Mouse (Mus musculus): Measurements from ENCODE around the gene Pelo. TPM values are rescaled to one million over a fixed set of nuclear protein-coding genes. Genes with fewer than 3 reads are reported as not detected.

Gene Pelo
- polyA plus RNA-seq, 1 experiment from 2014 or later = 4.7 TPM

- no peak for TF ChIP-seq CTCF (IDR thresholded peaks at IDR 0.05; ENCODE audit: low read depth)
- TF ChIP-seq EP300 (IDR thresholded peaks at IDR 0.05; ENCODE audit: low read depth) = no peak
- Histone ChIP-seq H3K4me1 (ENCODE audit: insufficient read depth) (no peaks in the 10 kb centered on the region), H3K27ac (ENCODE audit: low read depth) (no peak overlapping the region), H3K4me2 (ENCODE audit: low read depth, low read length) (no peak overlapping the region), H3K27me3 (ENCODE audit: insufficient read depth, low read length) (no peaks in the 10 kb centered on the region), H3K9ac (replicated peaks) (no peak overlapping the region), H3K4me3 (ENCODE audit: low read depth, low read length) (no peak overlapping the region), H3K9me3 (ENCODE audit: low read length) (no peaks in the 10 kb centered on the region), H3K36me3 (replicated peaks; ENCODE audit: insufficient read depth, low read length) (no peaks in the 10 kb centered on the region)
- DNase-seq (no peak), ATAC-seq (no peak)
- WGBS (ENCODE audit: insufficient replicate concordance) = 56% methylated on average over 1 of the region's 1 CpGs
Measured at GRCm38 (mm10) chr13:115127826-115128225, 37.8 kb upstream of the Pelo start.

DNA sequence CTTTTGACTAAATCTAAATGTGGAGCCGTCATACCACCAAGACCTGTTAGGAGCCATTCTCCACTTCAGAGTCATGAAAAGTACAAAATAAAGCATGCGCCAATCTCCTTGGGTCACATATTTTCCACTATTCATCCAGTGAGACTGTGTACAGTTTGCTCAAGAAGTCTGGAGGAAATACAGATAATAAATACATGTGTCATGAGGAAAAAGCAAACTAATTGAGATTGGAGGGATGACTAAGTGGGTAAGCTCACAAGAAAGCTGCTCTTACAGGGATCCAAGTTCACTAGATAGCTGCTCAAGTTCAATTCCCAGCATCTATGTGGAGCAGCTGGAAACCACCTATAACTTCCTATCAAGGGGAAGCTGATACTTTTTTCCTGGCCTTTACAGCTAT is 36.5 kb upstream of the Pelo start:
- Histone ChIP-seq H3K4me2 (ENCODE audit: low read depth, low read length) (no peak overlapping the region), H3K9me3 (ENCODE audit: low read length) (no peaks in the 10 kb centered on the region), H3K27me3 (ENCODE audit: insufficient read depth, low read length) (no peaks in the 10 kb centered on the region), H3K4me3 (ENCODE audit: low read depth, low read length) (no peak overlapping the region), H3K9ac (replicated peaks) (no peak overlapping the region), H3K36me3 (replicated peaks; ENCODE audit: insufficient read depth, low read length) (no peaks in the 10 kb centered on the region), H3K27ac (ENCODE audit: low read depth) (no peak overlapping the region), H3K4me1 (ENCODE audit: insufficient read depth) (no peaks in the 10 kb centered on the region)
- no peak for ATAC-seq
- 81% methylated on average over 2 of the region's 2 CpGs for WGBS (ENCODE audit: insufficient replicate concordance)
- TF ChIP-seq CTCF (IDR thresholded peaks at IDR 0.05; ENCODE audit: low read depth) = no peak
- no peak for TF ChIP-seq EP300 (IDR thresholded peaks at IDR 0.05; ENCODE audit: low read depth)
- DNase-seq = no peak

DNA sequence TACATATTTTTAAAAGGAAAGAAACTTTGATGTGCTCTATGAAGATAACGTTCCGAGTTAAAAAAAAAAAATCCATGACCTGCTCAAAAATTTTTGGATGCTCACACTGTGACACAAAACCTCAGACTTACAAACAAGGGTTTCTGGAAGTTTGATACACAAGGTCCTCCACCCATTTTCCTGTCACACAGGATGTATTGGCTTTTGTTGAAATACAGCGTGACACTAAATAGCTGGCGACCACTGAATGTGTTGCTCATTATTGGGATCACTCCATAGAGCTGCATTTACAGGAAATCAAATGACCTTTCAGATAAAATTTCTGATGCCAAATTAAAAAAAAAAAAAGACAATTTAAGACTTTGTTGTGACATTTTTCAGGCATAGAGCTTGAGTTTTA is 35.1 kb upstream of the Pelo start:
- TF ChIP-seq EP300 (IDR thresholded peaks at IDR 0.05; ENCODE audit: low read depth) = no peak
- no peak for TF ChIP-seq CTCF (IDR thresholded peaks at IDR 0.05; ENCODE audit: low read depth)
- Histone ChIP-seq H3K4me2 (ENCODE audit: low read depth, low read length) (no peak overlapping the region), H3K9ac (replicated peaks) (no peak overlapping the region), H3K27me3 (ENCODE audit: insufficient read depth, low read length) (no peaks in the 10 kb centered on the region), H3K9me3 (ENCODE audit: low read length) (no peaks in the 10 kb centered on the region), H3K4me1 (ENCODE audit: insufficient read depth) (no peaks in the 10 kb centered on the region), H3K4me3 (ENCODE audit: low read depth, low read length) (no peak overlapping the region), H3K27ac (ENCODE audit: low read depth) (no peak overlapping the region), H3K36me3 (replicated peaks; ENCODE audit: insufficient read depth, low read length) (no peaks in the 10 kb centered on the region)
- DNase-seq (no peak), ATAC-seq (no peak)
- WGBS (ENCODE audit: insufficient replicate concordance) = 76% methylated on average over 4 of the region's 4 CpGs

DNA sequence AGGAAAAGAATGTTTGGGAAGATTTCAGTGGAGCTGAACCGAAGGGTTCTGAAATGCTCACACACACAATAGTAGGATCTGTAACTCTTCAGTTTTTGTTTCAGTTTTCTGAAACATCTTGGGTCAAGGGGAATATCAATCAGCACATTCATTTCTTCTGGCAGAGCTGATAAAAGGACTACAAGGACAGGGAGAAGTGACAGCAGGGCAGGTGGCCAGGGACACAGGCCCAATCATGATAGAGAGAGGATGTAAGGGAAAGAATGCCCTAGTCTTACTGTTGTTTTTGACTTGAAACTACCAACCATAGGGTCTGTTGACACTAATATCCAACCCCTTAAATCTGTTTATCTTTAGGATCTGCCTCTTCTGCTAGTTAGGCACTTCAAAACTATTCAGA is 34.5 kb upstream of the Pelo start:
- no peak overlapping the region for H3K9ac ChIP-seq (replicated peaks)
- H3K4me3 ChIP-seq (ENCODE audit: low read depth, low read length) = no peak overlapping the region
- no peaks in the 10 kb centered on the region for H3K27me3 ChIP-seq (ENCODE audit: insufficient read depth, low read length)
- WGBS (ENCODE audit: insufficient replicate concordance) = 42% methylated on average over 1 of the region's 1 CpGs
- no peak overlapping the region for H3K27ac ChIP-seq (ENCODE audit: low read depth)
- TF ChIP-seq EP300 (IDR thresholded peaks at IDR 0.05; ENCODE audit: low read depth) (no peak), CTCF (IDR thresholded peaks at IDR 0.05; ENCODE audit: low read depth) (no peak)
- no peak overlapping the region for H3K4me2 ChIP-seq (ENCODE audit: low read depth, low read length)
- H3K4me1 ChIP-seq (ENCODE audit: insufficient read depth) = no peaks in the 10 kb centered on the region
- no peaks in the 10 kb centered on the region for H3K9me3 ChIP-seq (ENCODE audit: low read length)
- no peak for DNase-seq
- H3K36me3 ChIP-seq (replicated peaks; ENCODE audit: insufficient read depth, low read length) = no peaks in the 10 kb centered on the region
- ATAC-seq = no peak

- 42% methylated on average over 5 of the region's 5 CpGs for WGBS (ENCODE audit: insufficient replicate concordance)
- ATAC-seq (no peak), DNase-seq (no peak)
- H3K27ac ChIP-seq (ENCODE audit: low read depth) = no peak overlapping the region
- H3K4me2 ChIP-seq (ENCODE audit: low read depth, low read length) = no peak overlapping the region
- TF ChIP-seq EP300 (IDR thresholded peaks at IDR 0.05; ENCODE audit: low read depth) (no peak), CTCF (IDR thresholded peaks at IDR 0.05; ENCODE audit: low read depth) (no peak)
- H3K4me3 ChIP-seq (ENCODE audit: low read depth, low read length) = no peak overlapping the region
- H3K27me3 ChIP-seq (ENCODE audit: insufficient read depth, low read length) = no peaks in the 10 kb centered on the region
- no peaks in the 10 kb centered on the region for H3K4me1 ChIP-seq (ENCODE audit: insufficient read depth)
- no peak overlapping the region for H3K9ac ChIP-seq (replicated peaks)
- no peaks in the 10 kb centered on the region for H3K36me3 ChIP-seq (replicated peaks; ENCODE audit: insufficient read depth, low read length)
- no peaks in the 10 kb centered on the region for H3K9me3 ChIP-seq (ENCODE audit: low read length)
Measured at GRCm38 (mm10) chr13:115118756-115119155, 28.8 kb upstream of the Pelo start.

- Histone ChIP-seq H3K4me1 (ENCODE audit: insufficient read depth) (no peaks in the 10 kb centered on the region), H3K27me3 (ENCODE audit: insufficient read depth, low read length) (no peaks in the 10 kb centered on the region), H3K36me3 (replicated peaks; ENCODE audit: insufficient read depth, low read length) (no peaks in the 10 kb centered on the region), H3K27ac (ENCODE audit: low read depth) (no peak overlapping the region), H3K9me3 (ENCODE audit: low read length) (no peaks in the 10 kb centered on the region), H3K4me3 (ENCODE audit: low read depth, low read length) (no peak overlapping the region), H3K9ac (replicated peaks) (no peak overlapping the region), H3K4me2 (ENCODE audit: low read depth, low read length) (no peak overlapping the region)
- DNase-seq = no peak
- WGBS (ENCODE audit: insufficient replicate concordance) = 78% methylated on average over 3 of the region's 3 CpGs
- TF ChIP-seq EP300 (IDR thresholded peaks at IDR 0.05; ENCODE audit: low read depth) (no peak), CTCF (IDR thresholded peaks at IDR 0.05; ENCODE audit: low read depth) (no peak)
- ATAC-seq = no peak
Measured at GRCm38 (mm10) chr13:115118195-115118594, 28.2 kb upstream of the Pelo start.

Data from liver, postnatal 0 days (tissue).